Mouse (Mus musculus) stomach, postnatal 0 days (tissue): Measurements from ENCODE around the gene Cdc27. TPM values are rescaled to one million over a fixed set of nuclear protein-coding genes. Genes with fewer than 3 reads are reported as not detected.
A peak's percentile ranks its signal among the peaks of the same experiment; 100 is the strongest.

Experiments used
- ATAC-seq: fragments of 200-750 bp; cut with Nextera tagmentation; 2 replicates; pipeline ENCODE4 v1.8.0; 2017; ENCODE audit not compliant: low FRiP score, low TSS enrichment
- DNase-seq: peaks from one replicate; pipeline ENCODE4 v3.0.0-alpha.2; 2016; ENCODE audit warnings: low spot score
- H3K27ac ChIP-seq: fragments of 300-500 bp; sonication (generic); replicated peaks from 2 replicates; pipeline ENCODE4 v1.5.1; 2014; ENCODE audit warnings: mild to moderate bottlenecking, control low read depth
- H3K27me3 ChIP-seq: fragments of 300-500 bp; sonication (generic); 2 replicates; pipeline ENCODE4 v1.6.1; 2014; ENCODE audit warnings: low read length; ENCODE audit not compliant: control insufficient read depth, insufficient read depth
- H3K36me3 ChIP-seq: fragments of 300-500 bp; sonication (generic); 2 replicates; pipeline ENCODE4 v1.6.1; 2014; ENCODE audit warnings: low read length, mixed read lengths; ENCODE audit not compliant: control insufficient read depth, insufficient read depth
- H3K4me1 ChIP-seq: fragments of 300-500 bp; sonication (generic); replicated peaks from 2 replicates; pipeline ENCODE4 v1.6.1; 2014; ENCODE audit warnings: antibody characterized with exemption; ENCODE audit not compliant: control insufficient read depth, insufficient read depth
- H3K4me2 ChIP-seq: fragments of 300-500 bp; sonication (generic); replicated peaks from 2 replicates; pipeline ENCODE4 v1.6.1; 2014; ENCODE audit warnings: low read depth, mild to moderate bottlenecking, control low read depth, moderate library complexity
- H3K4me3 ChIP-seq: fragments of 300-500 bp; sonication (generic); 2 replicates; pipeline ENCODE4 v1.5.1; 2014; ENCODE audit warnings: low read depth, low read length, control low read depth
- H3K9ac ChIP-seq: fragments of 300-500 bp; sonication (generic); 2 replicates; pipeline ENCODE4 v1.6.1; 2014; ENCODE audit warnings: mild to moderate bottlenecking, low read length, control low read depth, mixed read lengths
- H3K9me3 ChIP-seq: fragments of 300-500 bp; sonication (generic); 2 replicates; pipeline ENCODE4 v1.6.1; 2016; ENCODE audit warnings: low read length; ENCODE audit not compliant: control insufficient read depth
- CTCF ChIP-seq: IDR thresholded peaks from 2 replicates; pipeline ENCODE4 v1.5.1; 2016; ENCODE audit warnings: antibody characterized with exemption, low read depth, mild to moderate bottlenecking, moderate library complexity
- EP300 ChIP-seq: optimal IDR thresholded peaks from 2 replicates; pipeline ENCODE3; 2016; ENCODE audit warnings: antibody characterized with exemption
- WGBS: fragments of 180-500 bp; shearing (Covaris S2); extraction: QIAGEN DNeasy Blood & Tissue Kit; methylation state at CpG from one replicate; pipeline ENCODE4 v1.1.7; 2014; 5-methylcytosine and 5-hydroxymethylcytosine counted together
- polyA plus RNA-seq: library from polyadenylated mRNA; unstranded; fragments of >200 nt; fragmentation: Nextera tagmentation; extraction: Ambion mirVana; gene quantifications from 2 replicates; pipeline ENCODE4 v1.2.1, GENCODE M21; 2015

Gene Cdc27
- polyA plus RNA-seq, 1 experiment from 2014 or later = 13.9 TPM

GRCm38 (mm10) chr11:104589570-104589969 is 39.1 kb upstream of the Cdc27 start:
- no peak for TF ChIP-seq CTCF
- no peak for TF ChIP-seq EP300
- no peak overlapping the region for H3K27ac ChIP-seq
- H3K9me3 ChIP-seq = no peaks in the 10 kb centered on the region
- no peak overlapping the region for H3K4me3 ChIP-seq
- no peak overlapping the region for H3K9ac ChIP-seq
- H3K36me3 ChIP-seq = no peaks in the 10 kb centered on the region
- WGBS = 73% methylated on average over 1 of the region's 1 CpGs
- no peaks in the 10 kb centered on the region for H3K27me3 ChIP-seq
- no peak for DNase-seq
- ATAC-seq = no peak
- no peaks in the 10 kb centered on the region for H3K4me1 ChIP-seq
- no peak overlapping the region for H3K4me2 ChIP-seq

DNA sequence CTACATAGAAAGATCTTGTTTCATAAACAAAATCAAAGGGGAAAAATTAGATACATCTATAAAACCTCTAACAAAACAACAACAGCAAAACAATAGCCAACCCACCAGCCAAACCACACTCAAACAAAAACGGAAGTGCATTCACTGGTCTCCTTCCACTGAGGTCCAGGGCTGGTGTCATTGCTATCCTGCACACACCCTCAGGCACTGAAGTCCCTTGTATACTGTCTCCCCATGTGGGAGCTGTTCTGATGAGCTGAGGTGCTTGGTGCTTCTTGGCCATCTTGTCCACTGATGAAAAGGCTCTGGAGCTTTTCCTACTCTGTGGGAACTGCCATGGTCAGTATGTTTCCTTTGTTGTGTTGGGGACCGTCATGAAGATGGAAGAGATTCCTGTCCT is 38.1 kb upstream of the Cdc27 start:
- no peaks in the 10 kb centered on the region for H3K9me3 ChIP-seq
- no peaks in the 10 kb centered on the region for H3K27me3 ChIP-seq
- ATAC-seq (no peak), DNase-seq (no peak)
- H3K4me1 ChIP-seq = no peaks in the 10 kb centered on the region
- no peak overlapping the region for H3K9ac ChIP-seq
- no peaks in the 10 kb centered on the region for H3K36me3 ChIP-seq
- H3K4me2 ChIP-seq = no peak overlapping the region
- H3K27ac ChIP-seq = no peak overlapping the region
- 92% methylated on average over 2 of the region's 2 CpGs for WGBS
- no peak for TF ChIP-seq EP300
- no peak for TF ChIP-seq CTCF
- H3K4me3 ChIP-seq = no peak overlapping the region

- DNase-seq (no peak), ATAC-seq (no peak)
- H3K4me2 ChIP-seq = no peak overlapping the region
- no peaks in the 10 kb centered on the region for H3K4me1 ChIP-seq
- no peak overlapping the region for H3K9ac ChIP-seq
- H3K36me3 ChIP-seq = no peaks in the 10 kb centered on the region
- no peak overlapping the region for H3K27ac ChIP-seq
- 93% methylated on average over 9 of the region's 9 CpGs for WGBS
- H3K4me3 ChIP-seq = no peak overlapping the region
- TF ChIP-seq EP300 = no peak
- no peak for TF ChIP-seq CTCF
- no peaks in the 10 kb centered on the region for H3K9me3 ChIP-seq
- no peaks in the 10 kb centered on the region for H3K27me3 ChIP-seq
These were observed 37.5 kb upstream of the Cdc27 start for GRCm38 (mm10) chr11:104587904-104588303.

GRCm38 (mm10) chr11:104585495-104585894 is 35.1 kb upstream of the Cdc27 start:
- ATAC-seq (no peak), DNase-seq (no peak)
- Histone ChIP-seq H3K4me1 (no peaks in the 10 kb centered on the region), H3K4me2 (no peak overlapping the region), H3K9ac (no peak overlapping the region), H3K36me3 (no peaks in the 10 kb centered on the region), H3K9me3 (no peaks in the 10 kb centered on the region), H3K27ac (no peak overlapping the region), H3K27me3 (no peaks in the 10 kb centered on the region), H3K4me3 (no peak overlapping the region)
- 70% methylated on average over 5 of the region's 5 CpGs for WGBS
- TF ChIP-seq EP300 (no peak), CTCF (peak; percentile 12; the same call in 1 of the 2 replicates)

DNA sequence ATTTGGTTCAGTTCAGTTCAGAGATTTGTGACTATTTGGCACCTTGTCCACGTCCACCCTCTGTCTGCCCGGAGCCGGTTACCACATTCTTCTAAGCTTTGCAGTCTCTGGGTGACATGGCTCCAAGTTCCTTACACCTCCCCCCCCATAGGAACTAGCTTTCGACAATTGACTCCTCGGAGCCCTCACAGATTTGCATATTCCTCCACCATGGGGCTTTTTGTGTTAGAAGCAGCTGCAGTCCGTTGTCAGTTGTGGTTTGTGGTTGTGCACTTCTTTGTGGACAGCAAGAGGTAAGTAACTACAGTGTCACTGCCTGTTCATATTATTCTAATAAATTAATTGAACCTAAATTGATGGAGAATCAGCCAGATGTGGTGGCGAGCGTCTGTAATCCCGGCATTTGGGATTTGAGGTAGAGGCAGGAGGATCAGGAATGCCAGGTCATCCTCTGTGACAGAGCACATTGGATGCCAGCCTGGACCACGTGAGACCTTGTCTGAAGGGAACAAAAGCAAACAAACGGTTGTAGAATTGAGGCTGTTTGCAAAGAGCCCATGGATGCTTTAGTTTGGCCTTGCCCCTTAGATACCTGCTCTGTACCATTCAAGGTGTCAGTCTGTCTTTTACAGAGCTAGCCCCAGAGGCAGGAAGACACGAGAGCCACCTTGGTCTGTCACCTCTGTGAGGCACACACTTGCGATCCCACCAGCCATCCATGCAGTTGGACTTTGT is 32.4 kb upstream of the Cdc27 start:
- Histone ChIP-seq H3K9ac (no peak overlapping the region), H3K27ac (no peak overlapping the region), H3K4me1 (no peaks in the 10 kb centered on the region), H3K27me3 (no peaks in the 10 kb centered on the region), H3K36me3 (no peaks in the 10 kb centered on the region), H3K4me3 (no peak overlapping the region), H3K4me2 (no peak overlapping the region), H3K9me3 (no peaks in the 10 kb centered on the region)
- 64% methylated on average over 13 of the region's 13 CpGs for WGBS
- DNase-seq = no peak
- TF ChIP-seq EP300 = no peak
- no peak for TF ChIP-seq CTCF
- no peak for ATAC-seq

DNA sequence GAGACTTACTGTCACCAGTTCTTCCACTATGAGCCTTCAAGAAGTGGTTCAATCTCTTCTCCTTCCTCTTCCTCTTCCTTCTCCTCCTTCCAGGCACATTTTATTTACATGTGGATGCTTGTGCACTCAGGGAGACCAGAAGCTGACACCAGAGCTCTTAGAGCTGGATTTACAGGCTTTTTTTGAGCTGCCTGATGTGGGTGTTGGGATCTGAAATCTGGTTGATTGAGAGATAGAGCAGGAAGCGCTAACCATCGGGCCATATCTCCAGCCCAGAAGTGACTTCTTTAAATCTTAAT is 31.8 kb upstream of the Cdc27 start:
- Histone ChIP-seq H3K36me3 (no peaks in the 10 kb centered on the region), H3K27ac (peak overlapping the region; percentile 53), H3K9ac (no peak overlapping the region), H3K9me3 (no peaks in the 10 kb centered on the region), H3K4me2 (no peak overlapping the region), H3K4me1 (no peaks in the 10 kb centered on the region), H3K4me3 (no peak overlapping the region), H3K27me3 (no peaks in the 10 kb centered on the region)
- 83% methylated on average over 2 of the region's 2 CpGs for WGBS
- DNase-seq (no peak), ATAC-seq (no peak)
- no peak for TF ChIP-seq EP300
- TF ChIP-seq CTCF = no peak
